Mouse (Mus musculus): Measurements from ENCODE around the gene Tspan3.

The Tspan3 gene

GRCm38 (mm10) chr9:56165377-56165776, at the start of gene Tspan3:
Gene Tspan3, minus strand, starts transcription at chr9:56165477.
- DNase-seq = no peak

- DNase-seq = peak; percentile 47 to 65
Observed at GRCm38 (mm10) chr9:56213451-56214291, 48.4 kb upstream of the Tspan3 start.

- no peak for DNase-seq
Observed at GRCm38 (mm10) chr9:56208817-56209216, 43.5 kb upstream of the Tspan3 start.

GRCm38 (mm10) chr9:56207516-56207915, 42.2 kb upstream of the Tspan3 start:
- DNase-seq = no peak

GRCm38 (mm10) chr9:56207083-56207482, 41.8 kb upstream of the Tspan3 start:
- no peak for DNase-seq

- no peak for DNase-seq
Observed at GRCm38 (mm10) chr9:56205336-56205735, 40.1 kb upstream of the Tspan3 start.

- DNase-seq = no peak
Observed at GRCm38 (mm10) chr9:56204316-56204715, 39.0 kb upstream of the Tspan3 start.

- DNase-seq = peak; percentile 94 to 95
Observed at GRCm38 (mm10) chr9:56200645-56201314, 35.5 kb upstream of the Tspan3 start.

GRCm38 (mm10) chr9:56200200-56200599, 34.9 kb upstream of the Tspan3 start:
- no peak for DNase-seq

- no peak for DNase-seq
Observed at GRCm38 (mm10) chr9:56196921-56197320, 31.6 kb upstream of the Tspan3 start.

- no peak for DNase-seq
Observed at GRCm38 (mm10) chr9:56195193-56195592, 29.9 kb upstream of the Tspan3 start.

GRCm38 (mm10) chr9:56191498-56192455, 26.5 kb upstream of the Tspan3 start:
- peak; percentile 27 to 39 for DNase-seq

- no peak for DNase-seq
Observed at GRCm38 (mm10) chr9:56180118-56180781, 15.0 kb upstream of the Tspan3 start.

- peak; percentile 54 to 64 for DNase-seq
Observed at GRCm38 (mm10) chr9:56179416-56180117, 14.3 kb upstream of the Tspan3 start.

GRCm38 (mm10) chr9:56177354-56177753, 12.1 kb upstream of the Tspan3 start:
- DNase-seq = no peak

- no peak for DNase-seq
Observed at GRCm38 (mm10) chr9:56175316-56175715, 10.0 kb upstream of the Tspan3 start.

GRCm38 (mm10) chr9:56167690-56168089, 2.4 kb upstream of the Tspan3 start:
- no peak for DNase-seq

GRCm38 (mm10) chr9:56166161-56166560, 884 bp upstream of the Tspan3 start:
- no peak for DNase-seq

- peak; percentile 92 to 95 for DNase-seq
Observed at GRCm38 (mm10) chr9:56160341-56161141, 4.7 kb downstream of the Tspan3 start.

GRCm38 (mm10) chr9:56159456-56159855, 5.8 kb downstream of the Tspan3 start:
- no peak for DNase-seq

GRCm38 (mm10) chr9:56158077-56158476, 7.2 kb downstream of the Tspan3 start:
- DNase-seq = no peak

Measured in kidney, postnatal 4 days (tissue).